Mouse (Mus musculus) thymus, postnatal 0 days (tissue): ENCODE data around the gene Efnb2. TPM values are rescaled to one million over a fixed set of nuclear protein-coding genes. Genes with fewer than 3 reads are reported as not detected.

ENCODE experiments used
- DNase-seq: peaks from one replicate; pipeline ENCODE4 v3.0.0-alpha.2; 2015; ENCODE audit warnings: low spot score
- polyA plus RNA-seq: library from polyadenylated mRNA; unstranded; fragments of >200 nt; fragmentation: Nextera tagmentation; extraction: Ambion mirVana; gene quantifications from 2 replicates; pipeline ENCODE4 v1.2.1, GENCODE M21; 2015

Efnb2 gene
- 4.3 and 4.5 TPM in 2 replicates for polyA plus RNA-seq

- DNase-seq, result peak; percentile 92
Observed at GRCm38 (mm10) chr8:8661103-8661758, at the start of gene Efnb2. Gene Efnb2, minus strand, starts transcription at chr8:8661242.

GRCm38 (mm10) chr8:8704813-8705212 lies 43.8 kb upstream of the Efnb2 start:
- no peak for DNase-seq

- no peak for DNase-seq
Observed at GRCm38 (mm10) chr8:8703668-8704067, 42.6 kb upstream of the Efnb2 start.

- no peak for DNase-seq
Observed at GRCm38 (mm10) chr8:8700821-8701220, 39.8 kb upstream of the Efnb2 start.

GRCm38 (mm10) chr8:8700229-8700628 lies 39.2 kb upstream of the Efnb2 start:
- no peak for DNase-seq

- peak; percentile 94 for DNase-seq
Observed at GRCm38 (mm10) chr8:8690146-8691092, 29.4 kb upstream of the Efnb2 start, which contains the start of gene Arglu1. Gene Arglu1, minus strand, starts transcription at chr8:8690521.

- peak; percentile 66 for DNase-seq
Observed at GRCm38 (mm10) chr8:8689454-8690145, 28.6 kb upstream of the Efnb2 start.

- peak; percentile 13 for DNase-seq
Observed at GRCm38 (mm10) chr8:8688823-8689453, 27.9 kb upstream of the Efnb2 start.

GRCm38 (mm10) chr8:8685517-8685916 lies 24.5 kb upstream of the Efnb2 start:
- no peak for DNase-seq

- DNase-seq, result no peak
Observed at GRCm38 (mm10) chr8:8682697-8683096, 21.7 kb upstream of the Efnb2 start.

GRCm38 (mm10) chr8:8678236-8678635 lies 17.2 kb upstream of the Efnb2 start:
- DNase-seq, result no peak

GRCm38 (mm10) chr8:8674864-8675263 lies 13.8 kb upstream of the Efnb2 start:
- DNase-seq, result no peak

- DNase-seq, result peak; percentile 84
Observed at GRCm38 (mm10) chr8:8661759-8662138, 707 bp upstream of the Efnb2 start.

- DNase-seq, result no peak
Observed at GRCm38 (mm10) chr8:8660307-8661098, 539 bp downstream of the Efnb2 start.

- peak; percentile 10 for DNase-seq
Observed at GRCm38 (mm10) chr8:8659503-8660306, 1.3 kb downstream of the Efnb2 start.

GRCm38 (mm10) chr8:8658426-8659224 lies 2.4 kb downstream of the Efnb2 start:
- DNase-seq, result peak; percentile 35

GRCm38 (mm10) chr8:8657692-8658355 lies 3.2 kb downstream of the Efnb2 start:
- DNase-seq, result no peak
